Mouse (Mus musculus) C2C12 (cell line): ENCODE measurements at regions not wholly inside any gene's neighbourhood (a gene's known extent, or its start where the extent isn't known, plus 50 kb on each side); places are given as distances from the start of the nearest gene placed in this dataset.

Source experiments
- CTCF ChIP-seq: IDR thresholded peaks from one replicate; pipeline ENCODE4 v1.5.1; 2011; ENCODE audit not compliant: control insufficient read depth, insufficient read depth, insufficient read length
- USF1 ChIP-seq: IDR thresholded peaks from one replicate; pipeline ENCODE4 v1.6.1; 2011; ENCODE audit warnings: low read depth, mild to moderate bottlenecking, control low read depth, moderate library complexity

- TF ChIP-seq USF1 (no peak), CTCF (no peak)
Measured at GRCm38 (mm10) chr17:10138374-10138773, 181.3 kb downstream of the Qk start.
